Mouse (Mus musculus): ENCODE measurements around the gene Prdm1.

DNA sequence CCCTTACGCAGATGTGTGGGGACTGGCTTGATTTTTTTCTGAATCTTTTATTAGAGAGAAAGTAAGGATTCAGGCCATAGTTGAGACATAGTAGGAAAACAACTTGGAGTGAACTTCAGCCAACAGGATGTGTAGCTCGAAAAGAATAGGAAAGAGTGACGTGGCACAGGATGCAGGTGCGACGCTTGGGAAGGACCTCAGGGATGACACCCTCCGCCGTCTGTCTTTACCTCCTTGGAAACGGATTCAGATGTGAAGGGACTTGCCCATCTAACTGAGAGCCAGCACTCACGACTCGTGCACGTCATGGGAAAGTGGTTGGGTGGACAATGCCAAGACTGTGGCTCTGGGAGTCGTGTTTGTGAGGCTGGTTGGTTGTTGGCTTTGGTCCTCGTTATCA lies 25.4 kb downstream of the Prdm1 start:
- TF ChIP-seq CTCF (IDR thresholded peaks at IDR 0.05; ENCODE audit: low read depth): no peak
- TF ChIP-seq EP300 (IDR thresholded peaks at IDR 0.05; ENCODE audit: low read depth): no peak

All from liver, embryonic 14.5 days (tissue).